Mouse (Mus musculus): ENCODE results near the gene Ptprs.

DNA sequence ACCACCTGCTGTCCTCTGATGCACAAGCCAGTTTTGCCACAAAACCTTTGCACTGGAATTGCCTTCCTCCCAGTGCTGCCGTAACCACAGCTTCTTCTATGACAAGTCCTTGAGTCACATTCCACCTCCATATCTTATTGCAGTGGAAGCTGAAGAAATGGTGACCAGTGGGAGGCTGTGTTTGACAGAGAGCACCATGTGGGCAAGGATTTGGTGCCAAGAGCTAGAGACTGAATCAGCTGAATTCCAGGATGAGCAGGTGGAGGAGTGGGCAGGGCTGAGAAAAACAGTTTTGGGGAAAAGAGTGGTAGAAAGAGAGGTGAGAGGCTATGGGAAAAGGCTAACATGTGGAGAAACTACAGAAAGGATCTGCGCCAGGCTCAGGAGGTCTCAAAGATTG lies 17.6 kb upstream of the Ptprs start:
- TF ChIP-seq POLR2A (IDR thresholded peaks at IDR 0.05; ENCODE audit: control insufficient read depth in 1 of 2, insufficient read depth in 1 of 2, low read depth in 1 of 2, low read length in 2 of 2, poor library complexity in 1 of 2) (no peak), ELF1 (IDR thresholded peaks at IDR 0.05; ENCODE audit: low read depth, low read length) (no peak), MAX (IDR thresholded peaks at IDR 0.05; ENCODE audit: low read length) (no peak), POLR2AphosphoS5 (IDR thresholded peaks at IDR 0.05; ENCODE audit: borderline replicate concordance, low read depth, low read length) (no peak), CTCF (IDR thresholded peaks at IDR 0.05 in 2 of 3, conservative IDR thresholded peaks at IDR 0.05 in 1 of 3; ENCODE audit: control insufficient read depth in 1 of 3, insufficient read depth in 1 of 3, low read depth in 2 of 3, low read length in 3 of 3, poor library complexity in 1 of 3, severe bottlenecking in 1 of 3) (no peak), POLR2AphosphoS2 (IDR thresholded peaks at IDR 0.05; ENCODE audit: low read length) (no peak), MXI1 (IDR thresholded peaks at IDR 0.05; ENCODE audit: low read depth, low read length) (no peak), HCFC1 (IDR thresholded peaks at IDR 0.05; ENCODE audit: low read depth, low read length) (no peak), CHD2 (IDR thresholded peaks at IDR 0.05; ENCODE audit: low read length) (no peak), ZC3H11A (IDR thresholded peaks at IDR 0.05; ENCODE audit: low read depth, low read length) (no peak)
